Mouse (Mus musculus) intestine, embryonic 16.5 days (tissue): ENCODE data around the gene Cmtm6. TPM values are rescaled to one million over a fixed set of nuclear protein-coding genes. Genes with fewer than 3 reads are reported as not detected.

ENCODE experiments used
- ATAC-seq: fragments of 200-750 bp; cut with Nextera tagmentation; 2 replicates; pipeline ENCODE4 v1.8.0; 2017; ENCODE audit warnings: moderate TSS enrichment, moderate library complexity
- H3K27ac ChIP-seq: fragments of 300-500 bp; sonication (generic); 2 replicates; pipeline ENCODE4 v1.5.1; 2014; ENCODE audit warnings: mild to moderate bottlenecking, low read length
- H3K27me3 ChIP-seq: fragments of 300-500 bp; sonication (generic); replicated peaks from 2 replicates; pipeline ENCODE4 v1.6.1; 2014; ENCODE audit warnings: low read length, control low read depth, mixed read lengths; ENCODE audit not compliant: control insufficient read depth, insufficient read depth
- H3K36me3 ChIP-seq: fragments of 300-500 bp; sonication (generic); 2 replicates; pipeline ENCODE4 v1.6.1; 2014; ENCODE audit warnings: low read length, control low read depth; ENCODE audit not compliant: control insufficient read depth, insufficient read depth
- H3K4me1 ChIP-seq: fragments of 300-500 bp; sonication (generic); 2 replicates; pipeline ENCODE4 v1.6.1; 2014; ENCODE audit warnings: low read length, control low read depth, mixed read lengths; ENCODE audit not compliant: control insufficient read depth, insufficient read depth
- H3K4me2 ChIP-seq: fragments of 300-500 bp; sonication (generic); 2 replicates; pipeline ENCODE4 v1.6.1; 2014; ENCODE audit warnings: low read depth, low read length, control low read depth
- H3K4me3 ChIP-seq: fragments of 300-500 bp; sonication (generic); 2 replicates; pipeline ENCODE4 v1.5.1; 2014; ENCODE audit warnings: mild to moderate bottlenecking, low read length
- H3K9ac ChIP-seq: fragments of 300-500 bp; sonication (generic); 2 replicates; pipeline ENCODE4 v1.6.1; 2014; ENCODE audit warnings: low read depth, low read length
- H3K9me3 ChIP-seq: fragments of 300-500 bp; sonication (generic); 2 replicates; pipeline ENCODE4 v1.6.1; 2016; ENCODE audit warnings: low read length, control low read depth; ENCODE audit not compliant: control insufficient read depth
- WGBS: fragments of 180-500 bp; shearing (Covaris S2); extraction: QIAGEN DNeasy Blood & Tissue Kit; methylation state at CpG from one replicate; pipeline ENCODE4 v1.1.7; 2014; 5-methylcytosine and 5-hydroxymethylcytosine counted together
- polyA plus RNA-seq: library from polyadenylated mRNA; unstranded; fragments of >200 nt; fragmentation: Nextera tagmentation; extraction: Ambion mirVana; gene quantifications from 2 replicates; pipeline ENCODE4 v1.2.1, GENCODE M21; 2015

Cmtm6 gene
- polyA plus RNA-seq, 1 experiment from 2014 or later, result 100 TPM

DNA sequence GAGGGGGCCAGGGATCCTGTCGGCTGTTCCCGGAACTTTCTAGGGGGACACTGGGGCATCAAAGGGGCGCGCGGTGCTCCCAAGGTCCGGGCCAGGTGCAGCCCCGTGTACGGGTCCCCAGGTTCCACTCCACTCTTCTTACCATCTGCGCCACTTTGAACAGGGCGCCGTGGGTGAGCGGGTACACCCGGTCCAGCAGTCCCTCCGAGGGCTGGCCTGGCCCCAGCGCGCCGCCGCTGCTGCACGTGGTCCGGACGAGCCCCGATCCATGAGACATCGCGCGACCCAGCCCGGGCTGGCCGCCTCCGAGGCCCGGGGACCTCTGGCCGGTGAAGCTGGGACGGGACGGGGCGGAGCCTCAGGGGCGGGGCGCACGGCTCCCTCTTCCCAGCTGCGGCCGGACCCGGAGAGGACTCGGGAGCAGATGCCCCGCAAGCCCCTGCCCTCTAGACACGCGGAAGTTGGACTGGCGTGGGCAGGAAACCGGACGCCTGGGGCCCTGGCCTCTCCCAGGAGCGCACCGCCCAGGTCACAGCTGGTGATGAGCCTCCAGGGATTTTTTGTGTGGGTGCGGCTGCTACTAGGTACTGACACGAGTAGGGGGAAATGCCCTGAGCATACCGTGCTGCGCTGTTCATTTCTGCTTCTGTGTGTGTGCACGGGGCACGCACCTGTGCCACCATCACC, 50.8 kb downstream of the Cmtm6 start, which contains the start of gene Cmtm7:
Cmtm7 (minus strand) TSS at position 331 of the 687 bp plus-strand sequence.
- 1% methylated on average over 54 of the region's 54 CpGs for WGBS
- Histone ChIP-seq H3K4me3 (peak within 1 kb of the TSS; percentile 71), H3K9ac (peak within 1 kb of the TSS; percentile 82), H3K4me2 (peak within 1 kb of the TSS; percentile 91), H3K27ac (peak within 1 kb of the TSS; percentile 80), H3K36me3 (no peaks in the 10 kb centered on the region), H3K9me3 (no peaks in the 10 kb centered on the region), H3K27me3 (no peaks in the 10 kb centered on the region), H3K4me1 (peaks cover 23% of the 10 kb centered on the region)
- peak; percentile 93 for ATAC-seq

DNA sequence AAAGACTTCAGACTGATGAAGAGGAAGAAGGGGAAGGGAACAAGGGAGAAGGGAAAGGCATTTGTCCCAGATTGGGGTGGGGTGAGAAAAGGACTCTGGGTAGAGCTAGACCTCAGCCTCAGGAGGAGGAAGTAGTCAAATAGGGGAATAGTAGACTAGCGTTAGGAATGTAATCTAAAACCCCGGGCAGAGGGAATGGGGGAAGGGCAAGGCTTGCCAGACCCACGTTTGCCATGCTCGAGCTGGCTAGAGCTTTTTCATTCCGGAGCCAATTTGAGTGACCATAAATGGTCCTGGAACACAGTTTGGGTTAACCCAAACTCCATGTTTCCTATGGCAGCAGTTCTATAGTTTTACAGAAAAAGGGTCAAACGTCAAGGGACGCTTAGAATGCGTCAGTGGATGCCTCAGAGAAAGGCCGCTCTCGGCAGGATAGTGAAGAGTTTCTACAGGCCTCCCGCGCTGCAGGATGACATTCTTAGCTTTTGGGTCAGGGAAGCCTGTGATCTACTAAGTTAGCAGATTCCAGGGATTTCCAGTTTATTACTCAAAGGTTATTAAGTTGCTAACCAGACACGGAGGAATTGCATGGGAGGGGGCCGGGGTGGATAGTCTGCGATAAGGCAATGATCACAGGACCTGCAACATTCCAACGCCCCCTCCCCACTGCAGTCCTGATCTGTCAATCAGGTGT, 54.7 kb downstream of the Cmtm6 start:
- no peaks in the 10 kb centered on the region for H3K27me3 ChIP-seq
- H3K9me3 ChIP-seq, result no peaks in the 10 kb centered on the region
- H3K4me3 ChIP-seq, result no peak overlapping the region
- H3K9ac ChIP-seq, result no peak overlapping the region
- peaks cover 14% of the 10 kb centered on the region for H3K4me1 ChIP-seq
- ATAC-seq, result no peak
- WGBS, result 16% methylated on average over 16 of the region's 16 CpGs
- 0 out of 2 replicates have a peak overlapping the region, but pooled peaks have one; percentile 9 for H3K4me2 ChIP-seq
- no peak overlapping the region for H3K27ac ChIP-seq
- no peaks in the 10 kb centered on the region for H3K36me3 ChIP-seq

- H3K4me2 ChIP-seq, result no peak overlapping the region
- no peak for ATAC-seq
- WGBS, result 94% methylated on average over 5 of the region's 5 CpGs
Observed at GRCm38 (mm10) chr9:114787134-114787533, 56.2 kb downstream of the Cmtm6 start.

DNA sequence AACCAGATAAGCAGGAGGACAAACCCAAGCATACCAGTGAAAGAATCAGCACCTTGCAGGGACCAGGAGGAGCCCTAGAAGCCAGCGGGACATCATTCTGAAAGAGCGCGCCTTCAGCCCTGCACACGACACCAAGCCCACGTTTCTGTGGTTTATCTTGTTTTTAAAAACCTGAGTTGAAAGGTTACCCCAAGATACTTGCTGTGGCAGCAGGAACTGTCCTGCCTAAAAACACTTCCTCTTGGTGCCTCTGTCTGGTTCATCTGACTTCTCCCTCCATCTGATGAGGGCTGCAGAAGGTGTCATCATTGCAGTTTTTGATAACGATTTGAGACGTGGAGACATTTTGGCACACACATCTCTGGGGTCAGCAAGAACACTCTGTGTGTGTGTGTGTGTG, 56.8 kb downstream of the Cmtm6 start:
- ATAC-seq, result no peak
- H3K27me3 ChIP-seq, result no peaks in the 10 kb centered on the region
- peaks cover 8% of the 10 kb centered on the region; the same call in 1 of the 2 replicates for H3K4me1 ChIP-seq
- H3K36me3 ChIP-seq, result no peaks in the 10 kb centered on the region
- no peak overlapping the region for H3K4me2 ChIP-seq
- no peak overlapping the region for H3K4me3 ChIP-seq
- 88% methylated on average over 7 of the region's 7 CpGs for WGBS
- H3K9me3 ChIP-seq, result no peaks in the 10 kb centered on the region
- H3K27ac ChIP-seq, result no peak overlapping the region
- H3K9ac ChIP-seq, result no peak overlapping the region

More at GRCm38 (mm10) chr9:114787134-114787533, 56.2 kb downstream of the Cmtm6 start:
- H3K9me3 ChIP-seq, result no peaks in the 10 kb centered on the region
- no peak overlapping the region for H3K27ac ChIP-seq
- H3K36me3 ChIP-seq, result no peaks in the 10 kb centered on the region
- peaks cover 10% of the 10 kb centered on the region for H3K4me1 ChIP-seq
- H3K27me3 ChIP-seq, result no peaks in the 10 kb centered on the region
- H3K4me3 ChIP-seq, result no peak overlapping the region
- no peak overlapping the region for H3K9ac ChIP-seq

DNA sequence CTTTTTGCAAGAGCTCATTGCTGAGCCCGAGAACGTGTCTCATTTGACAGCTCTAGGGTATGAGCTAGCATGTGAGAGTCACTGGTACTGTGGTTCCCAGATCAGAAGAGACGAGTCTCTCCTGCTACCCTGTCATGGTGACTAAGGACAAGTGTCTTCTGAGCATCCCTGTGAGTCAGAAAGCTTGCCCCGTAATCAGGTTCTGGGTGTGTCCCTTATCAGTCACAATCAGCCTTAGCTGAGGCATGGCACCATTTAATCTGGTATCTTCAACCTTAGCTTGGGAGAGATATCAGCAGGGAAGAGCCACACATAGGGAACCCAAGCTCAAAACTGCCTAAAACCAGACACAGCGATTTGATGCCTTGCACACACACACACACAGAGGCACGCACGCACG, 57.8 kb downstream of the Cmtm6 start:
- no peak for ATAC-seq
- no peak overlapping the region for H3K9ac ChIP-seq
- peaks cover 8% of the 10 kb centered on the region; the same call in 1 of the 2 replicates for H3K4me1 ChIP-seq
- no peaks in the 10 kb centered on the region for H3K9me3 ChIP-seq
- 86% methylated on average over 8 of the region's 8 CpGs for WGBS
- H3K36me3 ChIP-seq, result no peaks in the 10 kb centered on the region
- no peak overlapping the region for H3K4me2 ChIP-seq
- no peak overlapping the region for H3K27ac ChIP-seq
- H3K4me3 ChIP-seq, result no peak overlapping the region
- no peaks in the 10 kb centered on the region for H3K27me3 ChIP-seq

- no peak for ATAC-seq
- Histone ChIP-seq H3K4me2 (no peak overlapping the region), H3K27ac (no peak overlapping the region), H3K9ac (no peak overlapping the region), H3K9me3 (no peaks in the 10 kb centered on the region), H3K4me3 (no peak overlapping the region), H3K36me3 (no peaks in the 10 kb centered on the region), H3K4me1 (peaks cover 8% of the 10 kb centered on the region; the same call in 1 of the 2 replicates), H3K27me3 (no peaks in the 10 kb centered on the region)
- WGBS, result 66% methylated on average over 7 of the region's 7 CpGs
Observed at GRCm38 (mm10) chr9:114789557-114789956, 58.6 kb downstream of the Cmtm6 start.

DNA sequence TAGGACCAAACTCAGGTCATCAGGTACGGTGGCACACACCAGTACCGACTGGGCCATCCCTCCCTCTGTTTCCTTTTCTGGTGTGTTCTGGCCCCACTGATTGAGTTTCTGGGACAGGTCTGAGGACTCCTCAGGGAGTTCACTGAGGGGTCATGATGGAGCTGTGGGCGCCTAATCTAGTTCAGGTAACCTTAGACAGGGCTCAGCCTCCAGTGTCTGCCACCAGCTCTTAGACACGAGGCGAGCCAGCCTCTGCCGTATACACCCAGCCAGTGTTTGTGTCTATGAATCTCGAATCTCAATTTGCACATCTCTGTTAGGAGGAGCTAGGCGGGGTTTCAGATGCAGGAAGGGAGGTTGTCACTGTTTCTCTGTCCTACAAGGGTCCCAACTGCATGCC, 59.1 kb downstream of the Cmtm6 start:
- no peaks in the 10 kb centered on the region for H3K9me3 ChIP-seq
- peaks cover 8% of the 10 kb centered on the region; the same call in 1 of the 2 replicates for H3K4me1 ChIP-seq
- H3K36me3 ChIP-seq, result no peaks in the 10 kb centered on the region
- H3K4me2 ChIP-seq, result no peak overlapping the region
- H3K9ac ChIP-seq, result no peak overlapping the region
- ATAC-seq, result no peak
- no peak overlapping the region for H3K4me3 ChIP-seq
- H3K27me3 ChIP-seq, result no peaks in the 10 kb centered on the region
- 77% methylated on average over 8 of the region's 8 CpGs for WGBS
- H3K27ac ChIP-seq, result no peak overlapping the region

- Histone ChIP-seq H3K27me3 (no peaks in the 10 kb centered on the region), H3K36me3 (no peaks in the 10 kb centered on the region), H3K4me3 (no peak overlapping the region), H3K4me1 (no peaks in the 10 kb centered on the region), H3K9me3 (no peaks in the 10 kb centered on the region), H3K27ac (no peak overlapping the region), H3K4me2 (no peak overlapping the region), H3K9ac (no peak overlapping the region)
- 84% methylated on average over 9 of the region's 9 CpGs for WGBS
- no peak for ATAC-seq
Observed at GRCm38 (mm10) chr9:114793764-114794295, 62.9 kb downstream of the Cmtm6 start.

GRCm38 (mm10) chr9:114794491-114794890, 63.6 kb downstream of the Cmtm6 start:
- Histone ChIP-seq H3K4me1 (no peaks in the 10 kb centered on the region), H3K27me3 (no peaks in the 10 kb centered on the region), H3K4me3 (no peak overlapping the region), H3K36me3 (no peaks in the 10 kb centered on the region), H3K9me3 (no peaks in the 10 kb centered on the region), H3K27ac (no peak overlapping the region), H3K9ac (no peak overlapping the region), H3K4me2 (no peak overlapping the region)
- 74% methylated on average over 4 of the region's 4 CpGs for WGBS
- ATAC-seq, result no peak
